Mouse (Mus musculus): ENCODE results near the gene 1700025G04Rik.

DNA sequence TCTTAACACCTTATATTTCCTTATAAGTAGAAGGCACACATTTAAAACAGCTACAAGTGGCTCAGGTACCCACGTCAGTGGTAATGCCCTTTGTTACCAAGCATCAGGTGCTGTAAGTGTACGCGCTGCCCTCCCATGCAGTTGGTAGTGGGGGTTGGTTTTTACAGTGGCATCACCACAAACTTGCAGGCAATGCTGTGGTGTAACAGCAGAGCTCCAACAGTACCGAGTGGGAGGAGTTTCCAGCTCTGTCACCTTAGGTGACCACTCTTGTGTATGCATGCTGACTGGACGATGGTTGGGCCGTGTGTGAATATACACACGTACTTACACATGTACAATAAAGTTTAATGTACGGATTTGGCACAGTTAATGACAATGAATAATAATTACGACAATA is 175.4 kb downstream of the 1700025G04Rik start:
- no peak for TF ChIP-seq POLR2A (IDR thresholded peaks at IDR 0.05; ENCODE audit: borderline replicate concordance, extremely low read depth, low read depth, low read length)
- TF ChIP-seq CTCF (IDR thresholded peaks at IDR 0.05; ENCODE audit: insufficient read depth, low read length): no peak
